Mouse (Mus musculus) liver, postnatal 0 days (tissue): Measurements from ENCODE around the gene Zfp652.

Source experiments
- CTCF ChIP-seq: sonication (generic); IDR thresholded peaks from 2 replicates; pipeline ENCODE4 v1.5.1; 2016; ENCODE audit warnings: antibody characterized with exemption, low read depth
- EP300 ChIP-seq: IDR thresholded peaks from 2 replicates; pipeline ENCODE4 v1.6.1; 2016; ENCODE audit warnings: antibody characterized with exemption, low read depth, mild to moderate bottlenecking

GRCm38 (mm10) chr11:95836433-95836832 is 124.0 kb downstream of the Zfp652 start:
- TF ChIP-seq CTCF (no peak), EP300 (no peak)
